Mouse (Mus musculus) spleen, adult 2 months (tissue): ENCODE results near the gene Serf2.

Experiments
- CTCF ChIP-seq: fragments of 200-500 bp; IDR thresholded peaks from 2 replicates; pipeline ENCODE4 v1.5.1; 2011; ENCODE audit warnings: mild to moderate bottlenecking, inconsistent platforms; ENCODE audit not compliant: insufficient read depth, insufficient read length, insufficient replicate concordance; ENCODE audit errors: extremely low read depth
- POLR2A ChIP-seq: fragments of 200-500 bp; IDR thresholded peaks from 2 replicates; pipeline ENCODE4 v1.6.1; 2011; ENCODE audit warnings: low read depth, low read length, inconsistent platforms

GRCm38 (mm10) chr2:121441800-121442199 is 7.2 kb upstream of the Serf2 start:
- TF ChIP-seq CTCF: no peak
- no peak for TF ChIP-seq POLR2A
